Comparison of ENCODE assay signal across 16 mouse cellular contexts in the genomic region with DNA sequence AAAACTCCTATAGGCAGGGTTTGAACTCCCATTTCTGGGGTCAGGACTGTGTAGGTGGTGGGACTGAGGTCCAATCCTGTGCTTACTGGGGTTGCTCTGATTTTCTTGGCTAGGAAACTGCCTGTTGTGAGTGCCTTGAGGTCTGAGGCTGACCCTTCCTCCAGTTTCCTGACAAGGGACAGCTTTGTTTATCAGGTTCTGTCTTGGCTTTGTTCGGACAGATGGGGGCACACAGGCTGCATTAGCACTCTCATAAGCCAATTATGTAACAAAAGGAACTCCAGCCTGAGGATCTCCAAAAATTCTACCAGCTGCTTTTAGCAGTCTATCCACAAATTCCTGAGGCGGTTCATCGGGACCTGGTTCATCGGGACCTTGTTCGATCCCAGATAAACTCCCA. TPM values are rescaled to one million over a fixed set of nuclear protein-coding genes. Genes with fewer than 3 reads are reported as not detected.
DNase-seq lines count a peak whose midpoint lies in the region; ATAC-seq and TF ChIP-seq lines count a peak whose summit lies in the region.
"Had no signal": no experiment of that assay in that cellular context is flagged by ENCODE, and none has a peak within 500 bp of the region (broad histone marks: within the 10 kb centered on the region; RNA-seq: fewer than 3 reads in every experiment).

No protein-coding gene starts in this region.

- H3K9ac ChIP-seq in heart, postnatal 0 days (replicated peaks; ENCODE audit: low read depth, low read length) = no peak overlapping the region
- H3K9ac ChIP-seq: liver, embryonic 14.5 days; stomach, embryonic 15.5 days had no signal

- no peaks in the 10 kb centered on the region for H3K27me3 ChIP-seq in heart, postnatal 0 days (ENCODE audit: control insufficient read depth, insufficient read depth, low read length)
- H3K27me3 ChIP-seq in hindbrain, embryonic 10.5 days (ENCODE audit: insufficient read depth, poor library complexity, severe bottlenecking) = no peaks in the 10 kb centered on the region
- H3K27me3 ChIP-seq: stomach, embryonic 15.5 days had no signal

- H3K27ac ChIP-seq in gastrocnemius, adult 2 months = peak overlapping the region; percentile 35; the same call in 1 of the 2 replicates
- no peak overlapping the region for H3K27ac ChIP-seq in left cerebral cortex, adult 2 months
- no peak overlapping the region for H3K27ac ChIP-seq in heart, postnatal 0 days (ENCODE audit: low read depth)
- H3K27ac ChIP-seq in hindbrain, embryonic 10.5 days = no peak overlapping the region
- H3K27ac ChIP-seq: liver, embryonic 14.5 days; stomach, embryonic 15.5 days had no signal

- H3K4me2 ChIP-seq in heart, postnatal 0 days (ENCODE audit: low read depth, low read length) = no peak overlapping the region
- H3K4me2 ChIP-seq: stomach, embryonic 15.5 days had no signal

- TF ChIP-seq EP300 in heart, postnatal 0 days (IDR thresholded peaks at IDR 0.05; ENCODE audit: low read depth) = no peak

- DNase-seq in gastrocnemius, adult 2 months = no peak
- DNase-seq in gastrocnemius, adult 8-10 months (ENCODE audit: low spot score in 2 of 2) = no peak
- DNase-seq in left cerebral cortex, adult 2 months (ENCODE audit: extremely low spot score in 1 of 2, low spot score in 2 of 2) = no peak
- DNase-seq in left cerebral cortex, adult 8-10 months (ENCODE audit: low spot score in 2 of 2) = no peak
- DNase-seq in heart, postnatal 0 days (ENCODE audit: low spot score) = peak; percentile 36
- DNase-seq in retina, embryonic 14.5 days (ENCODE audit: low spot score) = peak; percentile 51
- no peak for DNase-seq in hindbrain, embryonic 10.5 days (ENCODE audit: low spot score)
- no peak for DNase-seq in yolk sac, embryonic 10.5 days (ENCODE audit: low spot score)
- DNase-seq: gastrocnemius, postnatal 25 days had no signal

- intact Hi-C loops in gastrocnemius, adult 2 months (cut with DNase I) = no loop called here
- intact Hi-C loops in left cerebral cortex, adult 2 months (cut with DNase I) = no loop called here

- no peaks in the 10 kb centered on the region for H3K4me1 ChIP-seq in heart, postnatal 0 days (ENCODE audit: control insufficient read depth, insufficient read depth)
- H3K4me1 ChIP-seq in hindbrain, embryonic 10.5 days (replicated peaks) = peaks cover 6% of the 10 kb centered on the region; the same call in 1 of the 2 replicates
- H3K4me1 ChIP-seq: stomach, embryonic 15.5 days had no signal

- ATAC-seq in heart, postnatal 0 days (ENCODE audit: insufficient read depth, low read depth) = peak; percentile 44; the same call in 1 of the 2 replicates
- ATAC-seq: inflammation-experienced regulatory T-cells, adult 6 months had no signal

- TF ChIP-seq CTCF in gastrocnemius, adult 2 months (IDR thresholded peaks at IDR 0.05) = peak; percentile 42
- TF ChIP-seq CTCF in left cerebral cortex, adult 2 months (IDR thresholded peaks at IDR 0.05) = peak; percentile 20; the same call in 1 of the 2 replicates
- peak; percentile 47 for TF ChIP-seq CTCF in heart, postnatal 0 days (IDR thresholded peaks at IDR 0.05; ENCODE audit: low read depth)

- H3K9me3 ChIP-seq in heart, postnatal 0 days (replicated peaks; ENCODE audit: control insufficient read depth, low read length) = no peaks in the 10 kb centered on the region
- H3K9me3 ChIP-seq in hindbrain, embryonic 10.5 days = no peaks in the 10 kb centered on the region
- H3K9me3 ChIP-seq: stomach, embryonic 15.5 days had no signal

- no peak overlapping the region for H3K4me3 ChIP-seq in gastrocnemius, adult 2 months
- no peak overlapping the region for H3K4me3 ChIP-seq in left cerebral cortex, adult 2 months
- no peak overlapping the region for H3K4me3 ChIP-seq in heart, postnatal 0 days (ENCODE audit: low read depth, low read length)
- H3K4me3 ChIP-seq in hindbrain, embryonic 10.5 days = no peak overlapping the region
- H3K4me3 ChIP-seq: myocyte; stomach, embryonic 15.5 days had no signal

- WGBS in heart, postnatal 0 days = 11% methylated on average over 5 of the region's 5 CpGs
- 22% methylated on average over 5 of the region's 5 CpGs for WGBS in hindbrain, embryonic 10.5 days

- H3K36me3 ChIP-seq in heart, postnatal 0 days (replicated peaks; ENCODE audit: control insufficient read depth, insufficient read depth, low read length) = no peaks in the 10 kb centered on the region
- H3K36me3 ChIP-seq in hindbrain, embryonic 10.5 days = no peaks in the 10 kb centered on the region
- H3K36me3 ChIP-seq: stomach, embryonic 15.5 days had no signal

RNA-seq across cellular contexts. Expression of a gene that starts 21.8 kb away (rescaled TPM):
- total RNA-seq in gastrocnemius, adult 2 months (2021) = not detected
- not detected for total RNA-seq in gastrocnemius, adult 8-10 months (2022)
- total RNA-seq in left cerebral cortex, adult 2 months (2021) = not detected
- not detected for total RNA-seq in left cerebral cortex, adult 8-10 months (2022)
- total RNA-seq in heart, postnatal 0 days (2014; rRNA removed; ENCODE audit: low replicate concordance) = not detected in 2 replicates
- 0.07 TPM in 2 replicates for polyA plus RNA-seq in heart, postnatal 0 days (2015; fragmentation: Nextera tagmentation; extraction: Ambion mirVana)
- not detected in 2 replicates for polyA plus RNA-seq in hindbrain, embryonic 10.5 days (2016; fragmentation: Nextera tagmentation; extraction: Ambion mirVana)
- total RNA-seq: common myeloid progenitor, adult 5-6 weeks; gastrocnemius, postnatal 25 days had no signal
- polyA plus RNA-seq: brain, embryonic 14.5 days; forebrain, embryonic 11.5 days; inflammation-experienced regulatory T-cells, adult 6 months; liver, embryonic 14.5 days; myocyte; stomach, embryonic 15.5 days had no signal

RNA-seq across cellular contexts. Expression of a gene that starts 27.5 kb away (rescaled TPM):
- 1 to 10 TPM; 6.2 to 7.0 TPM for total RNA-seq in gastrocnemius, adult 2 months (2021)
- total RNA-seq in gastrocnemius, adult 8-10 months (2022) = 1 to 10 TPM; 3.2 to 5.8 (median 4.4) TPM
- total RNA-seq in left cerebral cortex, adult 2 months (2021) = 1 to 10 TPM; 6.6 to 8.2 TPM
- total RNA-seq in left cerebral cortex, adult 8-10 months (2022) = 10 to 100 TPM in 2 of 4 experiments, 1 to 10 TPM in 2; 6.8 to 10.8 (median 9.4) TPM
- total RNA-seq in heart, postnatal 0 days (2014; rRNA removed; ENCODE audit: low replicate concordance) = 4.6 and 9.1 TPM in 2 replicates
- polyA plus RNA-seq in heart, postnatal 0 days (2015; fragmentation: Nextera tagmentation; extraction: Ambion mirVana) = 9.4 and 9.6 TPM in 2 replicates
- 3.6 and 4.2 TPM in 2 replicates for polyA plus RNA-seq in hindbrain, embryonic 10.5 days (2016; fragmentation: Nextera tagmentation; extraction: Ambion mirVana)

RNA-seq across cellular contexts. Expression of a gene that starts 30.6 kb away (rescaled TPM):
- under 1 TPM; 0.28 to 0.53 TPM for total RNA-seq in gastrocnemius, adult 2 months (2021)
- under 1 TPM in 2 of 4 experiments, not detected in 2; 0.34 to 0.48 TPM for total RNA-seq in gastrocnemius, adult 8-10 months (2022)
- total RNA-seq in left cerebral cortex, adult 2 months (2021) = 1 to 10 TPM in 1 of 2 experiments, under 1 TPM in 1; 0.52 to 1.1 TPM
- 1 to 10 TPM in 1 of 4 experiments, under 1 TPM in 2, not detected in 1; 0.42 to 2.4 (median 0.64) TPM for total RNA-seq in left cerebral cortex, adult 8-10 months (2022)
- not detected in 2 replicates for total RNA-seq in heart, postnatal 0 days (2014; rRNA removed; ENCODE audit: low replicate concordance)
- not detected in 2 replicates for polyA plus RNA-seq in heart, postnatal 0 days (2015; fragmentation: Nextera tagmentation; extraction: Ambion mirVana)
- not detected in 2 replicates for polyA plus RNA-seq in hindbrain, embryonic 10.5 days (2016; fragmentation: Nextera tagmentation; extraction: Ambion mirVana)
- total RNA-seq: gastrocnemius, postnatal 25 days had no signal
- polyA plus RNA-seq: brain, embryonic 14.5 days; forebrain, embryonic 11.5 days; liver, embryonic 14.5 days had no signal

RNA-seq across cellular contexts. Expression of a gene that starts 35.2 kb away (rescaled TPM):
- 1 to 10 TPM; 4.1 to 5.2 TPM for total RNA-seq in gastrocnemius, adult 2 months (2021)
- total RNA-seq in gastrocnemius, adult 8-10 months (2022) = 1 to 10 TPM; 3.8 to 4.7 (median 4.5) TPM
- 10 to 100 TPM; 10.9 to 12.0 TPM for total RNA-seq in left cerebral cortex, adult 2 months (2021)
- 10 to 100 TPM in 3 of 4 experiments, 1 to 10 TPM in 1; 9.9 to 12.1 (median 11.8) TPM for total RNA-seq in left cerebral cortex, adult 8-10 months (2022)
- 4.6 and 5.9 TPM in 2 replicates for total RNA-seq in heart, postnatal 0 days (2014; rRNA removed; ENCODE audit: low replicate concordance)
- 13.5 and 14.9 TPM in 2 replicates for polyA plus RNA-seq in heart, postnatal 0 days (2015; fragmentation: Nextera tagmentation; extraction: Ambion mirVana)
- polyA plus RNA-seq in hindbrain, embryonic 10.5 days (2016; fragmentation: Nextera tagmentation; extraction: Ambion mirVana) = 13.7 and 21.9 TPM in 2 replicates

Comparison
In these comparisons a context has a peak if more than half of its experiments do, and no peak if none do; other contexts are left out.
1. DNase-seq: peak in heart, postnatal 0 days (single experiment) and retina, embryonic 14.5 days (single experiment); none in gastrocnemius, adult 2 months (single experiment), gastrocnemius, adult 8-10 months (0 of 2), left cerebral cortex, adult 2 months (0 of 2), left cerebral cortex, adult 8-10 months (0 of 2), hindbrain, embryonic 10.5 days (single experiment) and yolk sac, embryonic 10.5 days (single experiment).
2. Peak in every context shown above with its lines, with median percentiles within 50 percentile points of each other: CTCF ChIP-seq.